Mouse (Mus musculus): ENCODE results near the gene Hmgxb4. TPM values are rescaled to one million over a fixed set of nuclear protein-coding genes. Genes with fewer than 3 reads are reported as not detected.

The Hmgxb4 gene
- polyA plus RNA-seq, 1 experiment from 2014 or later: 37.7 TPM

- H3K36me3 ChIP-seq: peaks cover 80% of the 10 kb centered on the region
- H3K4me3 ChIP-seq: no peak overlapping the region
- H3K9me3 ChIP-seq: no peaks in the 10 kb centered on the region
- ATAC-seq (ENCODE audit: insufficient number of reproducible peaks, low FRiP score, low TSS enrichment, low read depth): no peak
- no peak overlapping the region for H3K4me2 ChIP-seq
- no peak overlapping the region for H3K9ac ChIP-seq
- no peak overlapping the region for H3K27ac ChIP-seq
- no peaks in the 10 kb centered on the region for H3K27me3 ChIP-seq
- WGBS: 93% methylated on average over 4 of the region's 4 CpGs
- H3K4me1 ChIP-seq: no peaks in the 10 kb centered on the region
Observed at GRCm38 (mm10) chr8:75025809-75026208, 32.7 kb downstream of the Hmgxb4 start.

- H3K27me3 ChIP-seq: no peaks in the 10 kb centered on the region
- no peak overlapping the region for H3K27ac ChIP-seq
- H3K36me3 ChIP-seq: peaks cover 40% of the 10 kb centered on the region
- no peak overlapping the region for H3K4me3 ChIP-seq
- ATAC-seq (ENCODE audit: insufficient number of reproducible peaks, low FRiP score, low TSS enrichment, low read depth): no peak
- no peaks in the 10 kb centered on the region for H3K9me3 ChIP-seq
- H3K4me2 ChIP-seq: no peak overlapping the region
- H3K4me1 ChIP-seq: peaks cover 8% of the 10 kb centered on the region
- 87% methylated on average over 3 of the region's 3 CpGs for WGBS
- H3K9ac ChIP-seq: no peak overlapping the region
Observed at GRCm38 (mm10) chr8:75030453-75031024, 37.4 kb downstream of the Hmgxb4 start.

GRCm38 (mm10) chr8:75032961-75033360, 39.8 kb downstream of the Hmgxb4 start:
- Histone ChIP-seq H3K4me3 (peak overlapping the region; percentile 73), H3K4me2 (peak overlapping the region; percentile 89), H3K27me3 (no peaks in the 10 kb centered on the region), H3K27ac (peak overlapping the region; percentile 28), H3K9me3 (no peaks in the 10 kb centered on the region), H3K36me3 (peaks cover 24% of the 10 kb centered on the region), H3K4me1 (peaks cover 8% of the 10 kb centered on the region), H3K9ac (no peak overlapping the region)
- ATAC-seq (ENCODE audit: insufficient number of reproducible peaks, low FRiP score, low TSS enrichment, low read depth): no peak
- WGBS: 60% methylated on average over 5 of the region's 5 CpGs

GRCm38 (mm10) chr8:75033511-75034243, 40.5 kb downstream of the Hmgxb4 start, which contains the start of gene Tom1:
Tom1 (plus strand) TSS chr8:75033705.
- Histone ChIP-seq H3K27ac (peak within 1 kb of the TSS; percentile 90), H3K4me1 (peaks cover 12% of the 10 kb centered on the region), H3K27me3 (no peaks in the 10 kb centered on the region), H3K4me2 (peak within 1 kb of the TSS; percentile 89), H3K9me3 (no peaks in the 10 kb centered on the region), H3K9ac (peak within 1 kb of the TSS; percentile 52), H3K4me3 (peak within 1 kb of the TSS; percentile 73), H3K36me3 (peaks cover 17% of the 10 kb centered on the region)
- WGBS: under 1% methylated on average over 62 of the region's 62 CpGs
- peak; percentile 98 for ATAC-seq (ENCODE audit: insufficient number of reproducible peaks, low FRiP score, low TSS enrichment, low read depth)

- H3K9me3 ChIP-seq: no peaks in the 10 kb centered on the region
- H3K36me3 ChIP-seq: peaks cover 11% of the 10 kb centered on the region
- peak overlapping the region; percentile 89 for H3K4me2 ChIP-seq
- H3K27ac ChIP-seq: peak overlapping the region; percentile 90
- no peaks in the 10 kb centered on the region for H3K27me3 ChIP-seq
- WGBS: under 1% methylated on average over 17 of the region's 17 CpGs
- peak overlapping the region; percentile 52 for H3K9ac ChIP-seq
- no peak for ATAC-seq (ENCODE audit: insufficient number of reproducible peaks, low FRiP score, low TSS enrichment, low read depth)
- peak overlapping the region; percentile 73 for H3K4me3 ChIP-seq
- peaks cover 12% of the 10 kb centered on the region for H3K4me1 ChIP-seq
Observed at GRCm38 (mm10) chr8:75034285-75034684, 41.1 kb downstream of the Hmgxb4 start.

- no peak overlapping the region for H3K4me3 ChIP-seq
- no peak overlapping the region for H3K9ac ChIP-seq
- no peaks in the 10 kb centered on the region for H3K9me3 ChIP-seq
- H3K4me1 ChIP-seq: peaks cover 12% of the 10 kb centered on the region
- H3K27me3 ChIP-seq: no peaks in the 10 kb centered on the region
- peaks cover under 1% of the 10 kb centered on the region; the same call in 1 of the 2 replicates for H3K36me3 ChIP-seq
- H3K4me2 ChIP-seq: no peak overlapping the region
- H3K27ac ChIP-seq: no peak overlapping the region
- no peak for ATAC-seq (ENCODE audit: insufficient number of reproducible peaks, low FRiP score, low TSS enrichment, low read depth)
Observed at GRCm38 (mm10) chr8:75035640-75036039, 42.5 kb downstream of the Hmgxb4 start.

GRCm38 (mm10) chr8:75038497-75038896, 45.3 kb downstream of the Hmgxb4 start:
- no peaks in the 10 kb centered on the region for H3K36me3 ChIP-seq
- H3K9ac ChIP-seq: no peak overlapping the region
- H3K4me1 ChIP-seq: peaks cover 12% of the 10 kb centered on the region
- H3K27ac ChIP-seq: no peak overlapping the region
- H3K4me2 ChIP-seq: no peak overlapping the region
- H3K9me3 ChIP-seq: no peaks in the 10 kb centered on the region
- no peaks in the 10 kb centered on the region for H3K27me3 ChIP-seq
- ATAC-seq (ENCODE audit: insufficient number of reproducible peaks, low FRiP score, low TSS enrichment, low read depth): no peak
- H3K4me3 ChIP-seq: no peak overlapping the region

- WGBS: 74% methylated on average over 1 of the region's 1 CpGs
- Histone ChIP-seq H3K9me3 (no peaks in the 10 kb centered on the region), H3K4me2 (no peak overlapping the region), H3K27ac (no peak overlapping the region), H3K4me1 (peaks cover 6% of the 10 kb centered on the region), H3K27me3 (no peaks in the 10 kb centered on the region), H3K9ac (no peak overlapping the region), H3K36me3 (no peaks in the 10 kb centered on the region; the same call in 1 of the 2 replicates), H3K4me3 (no peak overlapping the region)
- no peak for ATAC-seq (ENCODE audit: insufficient number of reproducible peaks, low FRiP score, low TSS enrichment, low read depth)
Observed at GRCm38 (mm10) chr8:75039754-75040153, 46.6 kb downstream of the Hmgxb4 start.

GRCm38 (mm10) chr8:75042171-75042570, 49.0 kb downstream of the Hmgxb4 start:
- Histone ChIP-seq H3K9me3 (no peaks in the 10 kb centered on the region), H3K27ac (no peak overlapping the region), H3K27me3 (no peaks in the 10 kb centered on the region), H3K4me3 (no peak overlapping the region), H3K4me2 (no peak overlapping the region), H3K36me3 (no peaks in the 10 kb centered on the region; the same call in 1 of the 2 replicates), H3K4me1 (peaks cover 3% of the 10 kb centered on the region), H3K9ac (no peak overlapping the region)
- no peak for ATAC-seq (ENCODE audit: insufficient number of reproducible peaks, low FRiP score, low TSS enrichment, low read depth)
- 86% methylated on average over 2 of the region's 2 CpGs for WGBS

GRCm38 (mm10) chr8:75042974-75043373, 49.8 kb downstream of the Hmgxb4 start:
- H3K9me3 ChIP-seq: no peaks in the 10 kb centered on the region
- WGBS: 82% methylated on average over 1 of the region's 1 CpGs
- H3K4me3 ChIP-seq: no peak overlapping the region
- ATAC-seq (ENCODE audit: insufficient number of reproducible peaks, low FRiP score, low TSS enrichment, low read depth): no peak
- H3K36me3 ChIP-seq: no peaks in the 10 kb centered on the region; the same call in 1 of the 2 replicates
- no peak overlapping the region for H3K4me2 ChIP-seq
- peaks cover 3% of the 10 kb centered on the region for H3K4me1 ChIP-seq
- H3K27ac ChIP-seq: no peak overlapping the region
- no peaks in the 10 kb centered on the region for H3K27me3 ChIP-seq
- no peak overlapping the region for H3K9ac ChIP-seq

- H3K36me3 ChIP-seq: no peaks in the 10 kb centered on the region; the same call in 1 of the 2 replicates
- no peaks in the 10 kb centered on the region for H3K4me1 ChIP-seq
- no peak overlapping the region for H3K4me2 ChIP-seq
- H3K27me3 ChIP-seq: no peaks in the 10 kb centered on the region
- WGBS: 91% methylated on average over 1 of the region's 1 CpGs
- H3K9me3 ChIP-seq: no peaks in the 10 kb centered on the region
- no peak for ATAC-seq (ENCODE audit: insufficient number of reproducible peaks, low FRiP score, low TSS enrichment, low read depth)
- no peak overlapping the region for H3K4me3 ChIP-seq
- no peak overlapping the region for H3K27ac ChIP-seq
- H3K9ac ChIP-seq: no peak overlapping the region
Observed at GRCm38 (mm10) chr8:75046303-75046702, 53.1 kb downstream of the Hmgxb4 start.

GRCm38 (mm10) chr8:75047784-75048183, 54.6 kb downstream of the Hmgxb4 start:
- H3K4me3 ChIP-seq: no peak overlapping the region
- no peaks in the 10 kb centered on the region for H3K4me1 ChIP-seq
- no peak overlapping the region for H3K4me2 ChIP-seq
- H3K27ac ChIP-seq: no peak overlapping the region
- WGBS: 83% methylated on average over 3 of the region's 3 CpGs
- no peak for ATAC-seq (ENCODE audit: insufficient number of reproducible peaks, low FRiP score, low TSS enrichment, low read depth)
- peaks cover 5% of the 10 kb centered on the region; the same call in 1 of the 2 replicates for H3K36me3 ChIP-seq
- H3K9ac ChIP-seq: no peak overlapping the region
- no peaks in the 10 kb centered on the region for H3K9me3 ChIP-seq
- no peaks in the 10 kb centered on the region for H3K27me3 ChIP-seq
